Mouse (Mus musculus) kidney, adult 18-20 months (tissue): ENCODE data around the gene Vav1.
A peak's percentile ranks its signal among the peaks of the same experiment; 100 is the strongest.
"Not testable (repeated sequence)": the region's sequence is repeated elsewhere in the genome, so short reads cannot be mapped to it uniquely, and the experiment has no call there.

ENCODE experiments used
- DNase-seq: peaks from one replicate; pipeline ENCODE4 v3.0.0; 2021

Vav1 gene

GRCm38 (mm10) chr17:57283906-57284305, 5.0 kb downstream of the Vav1 start:
- DNase-seq: no peak

GRCm38 (mm10) chr17:57285077-57285476, 6.2 kb downstream of the Vav1 start:
- DNase-seq: no peak

- DNase-seq: no peak
Measured at GRCm38 (mm10) chr17:57286718-57287355, 7.9 kb downstream of the Vav1 start.

GRCm38 (mm10) chr17:57289252-57289651, 10.4 kb downstream of the Vav1 start:
- DNase-seq: no peak

- DNase-seq: no peak
Measured at GRCm38 (mm10) chr17:57290001-57290670, 11.2 kb downstream of the Vav1 start.

GRCm38 (mm10) chr17:57290671-57291055, 11.8 kb downstream of the Vav1 start:
- DNase-seq: no peak

- no peak for DNase-seq
Measured at GRCm38 (mm10) chr17:57292302-57292701, 13.4 kb downstream of the Vav1 start.

GRCm38 (mm10) chr17:57292968-57293367, 14.1 kb downstream of the Vav1 start:
- no peak for DNase-seq

- DNase-seq: peak; percentile 32
Measured at GRCm38 (mm10) chr17:57295935-57296334, 17.0 kb downstream of the Vav1 start.

GRCm38 (mm10) chr17:57297040-57297439, 18.1 kb downstream of the Vav1 start:
- DNase-seq: no peak

GRCm38 (mm10) chr17:57305593-57305992, 26.7 kb downstream of the Vav1 start:
- no peak for DNase-seq

- DNase-seq: no peak
Measured at GRCm38 (mm10) chr17:57307074-57307473, 28.2 kb downstream of the Vav1 start.

- no peak for DNase-seq
Measured at GRCm38 (mm10) chr17:57311801-57312200, 32.9 kb downstream of the Vav1 start.

GRCm38 (mm10) chr17:57327615-57328014, 48.7 kb downstream of the Vav1 start:
- peak; percentile 37 for DNase-seq

GRCm38 (mm10) chr17:57328944-57329343, 50.0 kb downstream of the Vav1 start:
- DNase-seq: no peak

GRCm38 (mm10) chr17:57330993-57331392, 52.1 kb downstream of the Vav1 start:
- DNase-seq: no peak

GRCm38 (mm10) chr17:57332241-57332640, 53.3 kb downstream of the Vav1 start:
- no peak for DNase-seq

- DNase-seq: no peak
Measured at GRCm38 (mm10) chr17:57334001-57334760, 55.3 kb downstream of the Vav1 start.

- DNase-seq: peak; percentile 85
Measured at GRCm38 (mm10) chr17:57334761-57335150, 55.9 kb downstream of the Vav1 start.

GRCm38 (mm10) chr17:57335194-57335593, 56.3 kb downstream of the Vav1 start:
- not testable (repeated sequence) for DNase-seq

- peak; percentile 89 for DNase-seq
Measured at GRCm38 (mm10) chr17:57335673-57336303, 56.9 kb downstream of the Vav1 start.

GRCm38 (mm10) chr17:57337996-57338395, 59.1 kb downstream of the Vav1 start:
- DNase-seq: no peak

- no peak for DNase-seq
Measured at GRCm38 (mm10) chr17:57339298-57339697, 60.4 kb downstream of the Vav1 start.
